Mouse (Mus musculus): ENCODE results near the gene Mark4.

DNA sequence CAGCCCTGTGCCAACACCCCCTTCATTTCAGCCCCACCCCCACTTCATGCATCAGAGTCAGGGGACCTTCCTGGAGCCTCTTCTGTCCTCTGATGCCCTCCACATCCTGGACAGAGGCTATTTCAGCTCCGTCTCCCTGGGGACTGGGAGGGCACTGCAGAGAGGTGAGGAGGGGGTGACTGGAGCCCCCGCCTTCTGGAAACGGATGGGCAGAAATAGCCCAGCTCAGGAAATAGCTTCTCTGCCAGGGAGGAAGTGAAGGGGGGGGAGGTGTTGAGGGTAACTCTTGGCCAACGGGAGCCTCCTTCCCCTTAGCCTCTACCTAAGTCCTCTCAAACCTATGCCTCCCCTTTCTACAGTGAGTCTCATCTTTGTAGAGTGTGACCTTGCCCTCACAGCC is 13.8 kb upstream of the Mark4 start:
- TF ChIP-seq CTCF (IDR thresholded peaks at IDR 0.05; ENCODE audit: control insufficient read depth, insufficient read depth, insufficient replicate concordance, low read depth, low read length) (no peak), POLR2A (IDR thresholded peaks at IDR 0.05; ENCODE audit: control insufficient read depth, low read depth, low read length) (no peak)
